ENCODE assay signal across 8 mouse cellular contexts in the genomic region with DNA sequence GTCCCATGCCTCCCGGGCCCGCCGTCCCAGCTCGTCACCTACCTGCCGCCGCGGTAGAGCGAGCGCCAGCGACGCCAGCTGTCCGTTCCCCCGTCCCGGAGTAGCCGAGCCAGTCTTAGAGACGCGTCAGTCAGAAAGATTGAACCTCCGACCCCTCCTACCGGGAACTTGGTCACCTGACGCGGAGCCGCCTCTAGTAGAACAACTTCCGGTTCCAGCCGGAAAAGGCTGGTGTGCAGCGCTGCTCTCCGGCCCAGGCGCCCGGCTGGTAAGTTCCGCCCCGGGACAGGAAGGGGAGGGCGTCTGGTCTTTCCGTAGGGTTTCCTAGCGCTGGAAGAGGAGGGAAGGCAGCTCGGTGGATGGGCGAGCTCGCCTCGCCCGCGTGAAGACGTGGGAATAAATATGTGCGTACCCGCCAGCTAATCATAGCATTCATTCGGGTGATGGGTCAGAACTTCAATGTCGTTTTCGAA. TPM values are rescaled to one million over a fixed set of nuclear protein-coding genes. Genes with fewer than 3 reads are reported as not detected.
A peak's percentile ranks its signal among the peaks of the same experiment; 100 is the strongest.
DNase-seq lines count a peak whose midpoint lies in the region; ATAC-seq and TF ChIP-seq lines count a peak whose summit lies in the region.

A gene (minus strand): TSS at position 197 of the 473 bp plus-strand sequence.

- H3K27me3 ChIP-seq in E14TG2a.4 (ENCODE audit: insufficient read depth, low read length): no peaks in the 10 kb centered on the region
- no peaks in the 10 kb centered on the region for H3K27me3 ChIP-seq in forebrain, embryonic 12.5 days
- H3K27me3 ChIP-seq in heart, postnatal 0 days (ENCODE audit: control insufficient read depth, insufficient read depth, low read length): no peaks in the 10 kb centered on the region
- H3K27me3 ChIP-seq in liver, embryonic 16.5 days (ENCODE audit: control insufficient read depth, insufficient read depth, low read depth, low read length): no peaks in the 10 kb centered on the region
- no peaks in the 10 kb centered on the region for H3K27me3 ChIP-seq in neural tube, embryonic 13.5 days
- no peaks in the 10 kb centered on the region for H3K27me3 ChIP-seq in testis, adult 2 months (ENCODE audit: control insufficient read depth, insufficient read depth, low read length)

- no peak for TF ChIP-seq CTCF in E14TG2a.4 (conservative IDR thresholded peaks at IDR 0.05; ENCODE audit: low read length)
- TF ChIP-seq CTCF in heart, postnatal 0 days (IDR thresholded peaks at IDR 0.05; ENCODE audit: low read depth): no peak
- TF ChIP-seq CTCF in testis, adult 2 months (IDR thresholded peaks at IDR 0.05; ENCODE audit: control insufficient read depth, insufficient read depth, insufficient replicate concordance, low read depth, low read length): no peak

- peak; percentile 70; the same call in 1 of the 2 replicates for TF ChIP-seq EP300 in heart, postnatal 0 days (IDR thresholded peaks at IDR 0.05; ENCODE audit: low read depth)

- ATAC-seq in forebrain, embryonic 12.5 days (ENCODE audit: low FRiP score): peak; percentile 98
- peak; percentile 97 for ATAC-seq in heart, postnatal 0 days (ENCODE audit: insufficient read depth, low read depth)
- peak; percentile 99 for ATAC-seq in liver, embryonic 16.5 days (ENCODE audit: low read depth)
- peak; percentile 97 for ATAC-seq in neural tube, embryonic 13.5 days (ENCODE audit: low read depth)

- H3K9ac ChIP-seq in forebrain, embryonic 12.5 days: peak within 1 kb of the TSS; percentile 78
- H3K9ac ChIP-seq in heart, postnatal 0 days (replicated peaks; ENCODE audit: low read depth, low read length): peak within 1 kb of the TSS; percentile 66
- H3K9ac ChIP-seq in liver, embryonic 16.5 days (ENCODE audit: low read depth, low read length): peak within 1 kb of the TSS; percentile 89
- H3K9ac ChIP-seq in neural tube, embryonic 13.5 days: peak within 1 kb of the TSS; percentile 91

- WGBS in forebrain, embryonic 12.5 days: under 1% methylated on average over 45 of the region's 45 CpGs
- WGBS in heart, postnatal 0 days: under 1% methylated on average over 45 of the region's 45 CpGs
- WGBS in liver, embryonic 16.5 days (ENCODE audit: insufficient replicate concordance): 0% methylated on average over 45 of the region's 45 CpGs
- WGBS in neural tube, embryonic 13.5 days: under 1% methylated on average over 45 of the region's 45 CpGs

- peak; percentile 81; the same call in 1 of the 2 replicates for TF ChIP-seq POLR2A in testis, adult 2 months (IDR thresholded peaks at IDR 0.05; ENCODE audit: control insufficient read depth, low read depth, low read length)

- peak within 1 kb of the TSS; percentile 97 for H3K4me3 ChIP-seq in E14TG2a.4 (replicated peaks; ENCODE audit: low read length)
- peak within 1 kb of the TSS; percentile 79 for H3K4me3 ChIP-seq in forebrain, embryonic 12.5 days (replicated peaks)
- H3K4me3 ChIP-seq in heart, postnatal 0 days (ENCODE audit: low read depth, low read length): peak within 1 kb of the TSS; percentile 69
- H3K4me3 ChIP-seq in liver, embryonic 16.5 days (ENCODE audit: low read depth, low read length): peak within 1 kb of the TSS; percentile 89
- H3K4me3 ChIP-seq in neural tube, embryonic 13.5 days: peak within 1 kb of the TSS; percentile 86
- peak within 1 kb of the TSS; percentile 97 for H3K4me3 ChIP-seq in testis, adult 2 months (ENCODE audit: control insufficient read depth, low read depth, low read length)

- no peaks in the 10 kb centered on the region for H3K9me3 ChIP-seq in E14TG2a.4 (ENCODE audit: low read length)
- H3K9me3 ChIP-seq in forebrain, embryonic 12.5 days: no peaks in the 10 kb centered on the region
- no peaks in the 10 kb centered on the region for H3K9me3 ChIP-seq in heart, postnatal 0 days (replicated peaks; ENCODE audit: control insufficient read depth, low read length)
- H3K9me3 ChIP-seq in liver, embryonic 16.5 days (replicated peaks; ENCODE audit: control insufficient read depth, low read length): no peaks in the 10 kb centered on the region
- no peaks in the 10 kb centered on the region for H3K9me3 ChIP-seq in neural tube, embryonic 13.5 days

- peaks cover 21% of the 10 kb centered on the region for H3K36me3 ChIP-seq in E14TG2a.4 (ENCODE audit: insufficient read depth, low read length)
- H3K36me3 ChIP-seq in forebrain, embryonic 12.5 days (replicated peaks): 0 out of 2 replicates have a peak, but pooled peaks cover 5% of the 10 kb centered on the region
- no peaks in the 10 kb centered on the region for H3K36me3 ChIP-seq in heart, postnatal 0 days (replicated peaks; ENCODE audit: control insufficient read depth, insufficient read depth, low read length)
- no peaks in the 10 kb centered on the region; the same call in 1 of the 2 replicates for H3K36me3 ChIP-seq in liver, embryonic 16.5 days (ENCODE audit: control insufficient read depth, insufficient read depth)
- H3K36me3 ChIP-seq in neural tube, embryonic 13.5 days: peaks cover 13% of the 10 kb centered on the region; the same call in 1 of the 2 replicates
- H3K36me3 ChIP-seq in testis, adult 2 months (ENCODE audit: control insufficient read depth, insufficient read depth, low read length): no peaks in the 10 kb centered on the region

- H3K4me1 ChIP-seq in E14TG2a.4 (replicated peaks; ENCODE audit: low read depth, low read length): peaks cover 57% of the 10 kb centered on the region
- peaks cover 19% of the 10 kb centered on the region for H3K4me1 ChIP-seq in forebrain, embryonic 12.5 days
- H3K4me1 ChIP-seq in heart, postnatal 0 days (ENCODE audit: control insufficient read depth, insufficient read depth): peaks cover 4% of the 10 kb centered on the region; the same call in 1 of the 2 replicates
- peaks cover 13% of the 10 kb centered on the region for H3K4me1 ChIP-seq in liver, embryonic 16.5 days (ENCODE audit: control insufficient read depth, low read depth, low read length)
- H3K4me1 ChIP-seq in neural tube, embryonic 13.5 days (replicated peaks): peaks cover 31% of the 10 kb centered on the region
- peaks cover 9% of the 10 kb centered on the region for H3K4me1 ChIP-seq in testis, adult 2 months (ENCODE audit: control insufficient read depth, insufficient read depth, low read length)

- H3K4me2 ChIP-seq in forebrain, embryonic 12.5 days: peak within 1 kb of the TSS; percentile 81
- H3K4me2 ChIP-seq in heart, postnatal 0 days (ENCODE audit: low read depth, low read length): peak within 1 kb of the TSS; percentile 92
- H3K4me2 ChIP-seq in liver, embryonic 16.5 days (ENCODE audit: low read depth, low read length): peak within 1 kb of the TSS; percentile 99
- peak within 1 kb of the TSS; percentile 93 for H3K4me2 ChIP-seq in neural tube, embryonic 13.5 days

- peak within 1 kb of the TSS; percentile 86 for H3K27ac ChIP-seq in forebrain, embryonic 12.5 days
- peak within 1 kb of the TSS; percentile 94 for H3K27ac ChIP-seq in heart, postnatal 0 days (ENCODE audit: low read depth)
- peak within 1 kb of the TSS; percentile 87 for H3K27ac ChIP-seq in liver, embryonic 16.5 days (ENCODE audit: low read length)
- H3K27ac ChIP-seq in neural tube, embryonic 13.5 days (replicated peaks): peak within 1 kb of the TSS; percentile 92
- peak within 1 kb of the TSS; percentile 88 for H3K27ac ChIP-seq in testis, adult 2 months (ENCODE audit: control insufficient read depth, insufficient read depth, low read depth, low read length)

- peak; percentile 94 for DNase-seq in c-Kit-positive CD71-positive TER-119-positive erythroid progenitor cells, embryonic 14.5 days (ENCODE audit: low spot score)
- DNase-seq in heart, postnatal 0 days (ENCODE audit: low spot score): peak; percentile 98
- DNase-seq in kidney, postnatal 4 days: peak; percentile 93 to 95

RNA-seq across cellular contexts. Expression of the gene that starts here (rescaled TPM):
- 42.4 and 43.2 TPM in 2 replicates for polyA plus RNA-seq in forebrain, embryonic 12.5 days (2016; fragmentation: Nextera tagmentation; extraction: Ambion mirVana)
- 41.2 and 82.6 TPM in 2 replicates for total RNA-seq in heart, postnatal 0 days (2014; rRNA removed; ENCODE audit: low replicate concordance)
- 22.9 and 23.6 TPM in 2 replicates for polyA plus RNA-seq in heart, postnatal 0 days (2015; fragmentation: Nextera tagmentation; extraction: Ambion mirVana)
- 8.4 and 9.0 TPM in 2 replicates for polyA plus RNA-seq in liver, embryonic 16.5 days (2015; fragmentation: Nextera tagmentation; extraction: Ambion mirVana)
- 40.8 and 41.8 TPM in 2 replicates for polyA plus RNA-seq in neural tube, embryonic 13.5 days (2015; fragmentation: Nextera tagmentation; extraction: Ambion mirVana)
- polyA plus RNA-seq in testis, adult 2 months (2012; rRNA removed): 40.7 and 46.2 TPM in 2 replicates

Comparison
In these comparisons a context has a peak if more than half of its experiments do, and no peak if none do; other contexts are left out.
1. Peak in every context shown above with its lines: DNase-seq, ATAC-seq, H3K4me3 ChIP-seq and H3K27ac ChIP-seq.